Mouse (Mus musculus): Measurements from ENCODE around the gene Slc25a47. TPM values are rescaled to one million over a fixed set of nuclear protein-coding genes. Genes with fewer than 3 reads are reported as not detected.

Gene Slc25a47
- total RNA-seq, 2 experiments from 2014 or later = 9.1 to 11.9 TPM

DNA sequence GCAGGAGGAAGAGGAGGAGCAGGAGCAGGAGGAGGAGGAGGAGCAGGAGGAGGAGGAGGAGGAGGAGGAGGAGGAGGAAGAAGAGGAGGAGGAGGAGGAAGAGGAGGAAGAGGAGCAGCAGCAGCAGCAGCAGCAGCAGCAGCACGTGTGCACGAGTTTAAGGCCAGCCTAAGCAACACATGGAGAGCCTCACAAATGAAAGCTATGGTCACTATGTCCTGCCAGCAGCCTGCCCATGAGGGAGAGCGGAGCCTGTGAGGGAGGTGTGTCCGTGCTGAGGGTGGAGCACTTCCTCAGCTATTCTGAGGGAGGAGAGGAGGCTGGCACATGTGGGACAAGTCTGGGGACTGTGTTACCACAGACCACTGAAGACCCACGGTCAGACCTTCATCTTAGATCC is 37.3 kb downstream of the Slc25a47 start:
- Histone ChIP-seq H3K27ac (no peak overlapping the region), H3K4me3 (no peak overlapping the region)
- DNase-seq (ENCODE audit: extremely low spot score in 1 of 2, low spot score in 2 of 2) = no peak
- intact Hi-C loops (cut with DNase I) = no loop called here
- TF ChIP-seq CTCF (IDR thresholded peaks at IDR 0.05) = no peak

DNA sequence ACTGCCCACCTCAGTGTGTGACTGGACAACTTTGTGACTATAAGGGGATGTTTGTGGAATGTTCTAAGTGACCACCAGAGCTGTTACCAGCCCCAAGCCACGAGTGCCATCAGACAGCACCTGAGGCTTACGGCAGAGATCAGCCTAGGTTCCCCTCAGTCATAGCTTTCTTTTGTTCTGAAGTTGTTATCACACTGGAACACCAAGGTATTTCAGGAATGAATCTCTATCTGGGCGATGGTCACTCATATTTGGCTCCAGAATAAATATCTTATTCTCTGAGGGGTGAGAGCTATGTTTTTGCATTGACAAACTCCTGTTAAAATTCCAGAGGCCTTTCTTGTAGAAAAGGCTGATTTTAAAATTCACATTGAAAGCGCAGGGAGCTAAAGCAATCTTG is 43.3 kb downstream of the Slc25a47 start:
- TF ChIP-seq CTCF (IDR thresholded peaks at IDR 0.05) = no peak
- DNase-seq (ENCODE audit: extremely low spot score in 1 of 2, low spot score in 2 of 2) = no peak

DNA sequence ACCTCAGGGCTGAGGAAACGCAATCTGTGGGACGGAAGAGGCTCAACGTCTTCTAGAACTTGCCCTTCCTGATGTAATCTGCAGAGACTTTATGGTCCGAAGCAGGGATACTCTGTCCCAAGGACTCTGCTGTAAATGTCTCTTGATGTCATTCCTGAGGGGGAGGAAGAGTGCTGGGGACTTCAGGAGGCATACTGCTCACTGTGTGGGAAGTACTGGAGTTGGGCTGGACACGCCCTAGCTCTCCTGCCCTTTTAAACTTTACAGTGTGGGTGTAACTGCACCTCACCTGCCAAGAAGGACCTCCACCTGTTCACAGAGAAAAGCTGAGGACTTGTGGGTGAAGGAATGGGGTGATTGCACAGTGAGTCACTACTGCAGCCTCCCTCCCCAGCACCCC is 44.8 kb downstream of the Slc25a47 start:
- no peak for DNase-seq (ENCODE audit: extremely low spot score in 1 of 2, low spot score in 2 of 2)
- no peak overlapping the region for H3K4me3 ChIP-seq
- intact Hi-C loops (cut with DNase I) = no loop called here
- H3K27ac ChIP-seq = no peak overlapping the region
- TF ChIP-seq CTCF (IDR thresholded peaks at IDR 0.05) = no peak

More for the DNA sequence above, 43.3 kb downstream of the Slc25a47 start:
- no peak overlapping the region for H3K4me3 ChIP-seq
- intact Hi-C loops (cut with DNase I) = no loop called here
- H3K27ac ChIP-seq = no peak overlapping the region

GRCm38 (mm10) chr12:108881192-108881591 is 45.3 kb downstream of the Slc25a47 start:
- TF ChIP-seq CTCF (IDR thresholded peaks at IDR 0.05) = no peak
- intact Hi-C loops (cut with DNase I) = no loop called here
- Histone ChIP-seq H3K4me3 (no peak overlapping the region), H3K27ac (no peak overlapping the region)
- no peak for DNase-seq (ENCODE audit: extremely low spot score in 1 of 2, low spot score in 2 of 2)

GRCm38 (mm10) chr12:108882776-108883175 is 46.9 kb downstream of the Slc25a47 start:
- no peak for DNase-seq (ENCODE audit: extremely low spot score in 1 of 2, low spot score in 2 of 2)
- Histone ChIP-seq H3K27ac (no peak overlapping the region), H3K4me3 (no peak overlapping the region)
- TF ChIP-seq CTCF (IDR thresholded peaks at IDR 0.05) = no peak
- intact Hi-C loops (cut with DNase I) = no loop called here

DNA sequence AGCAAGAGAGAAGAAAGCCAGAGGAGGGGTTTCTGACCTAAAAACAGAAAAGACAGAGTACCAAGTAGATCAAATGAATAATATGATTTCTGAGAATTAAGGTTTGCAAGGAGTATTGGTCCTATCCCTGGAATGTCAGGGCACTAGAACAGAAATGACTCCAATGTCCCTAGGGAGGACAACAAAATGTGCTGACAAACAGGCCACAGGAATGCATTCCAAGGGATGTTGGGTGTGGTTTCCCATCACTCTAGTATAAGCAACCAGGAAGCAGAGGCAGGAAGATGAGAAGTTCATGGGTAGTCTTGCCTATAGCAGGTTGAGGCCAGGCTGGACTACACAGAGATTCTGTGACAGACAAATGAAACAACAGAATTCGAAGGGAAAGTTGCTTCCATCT is 50.1 kb downstream of the Slc25a47 start:
- intact Hi-C loops (cut with DNase I) = no loop called here
- no peak overlapping the region for H3K4me3 ChIP-seq
- no peak for DNase-seq (ENCODE audit: extremely low spot score in 1 of 2, low spot score in 2 of 2)
- H3K27ac ChIP-seq = no peak overlapping the region
- TF ChIP-seq CTCF (IDR thresholded peaks at IDR 0.05) = no peak

GRCm38 (mm10) chr12:108887077-108887476 is 51.2 kb downstream of the Slc25a47 start:
- TF ChIP-seq CTCF (IDR thresholded peaks at IDR 0.05) = no peak
- intact Hi-C loops (cut with DNase I) = no loop called here

DNA sequence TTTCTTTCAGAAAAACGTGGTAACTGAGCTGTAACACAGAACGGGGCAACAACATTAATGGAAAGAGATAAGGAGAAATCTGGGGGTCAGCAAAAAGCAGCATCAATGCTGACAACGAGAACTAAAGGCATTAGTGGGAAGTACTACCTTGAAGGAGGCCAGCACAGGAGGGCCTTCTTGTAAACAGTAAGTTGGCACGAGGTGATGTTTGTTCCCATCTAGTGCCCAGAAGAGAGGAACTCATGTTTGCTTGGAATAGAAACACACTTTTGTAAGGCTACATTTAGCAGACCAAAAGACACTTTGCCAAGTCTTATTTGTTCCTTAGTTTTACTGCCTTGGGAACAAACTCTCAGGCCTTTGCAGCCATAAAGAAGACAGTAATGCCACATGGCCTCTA is 52.8 kb downstream of the Slc25a47 start:
- Histone ChIP-seq H3K4me3 (no peak overlapping the region), H3K27ac (no peak overlapping the region)
- intact Hi-C loops (cut with DNase I) = no loop called here
- no peak for DNase-seq (ENCODE audit: extremely low spot score in 1 of 2, low spot score in 2 of 2)
- no peak for TF ChIP-seq CTCF (IDR thresholded peaks at IDR 0.05)

More at GRCm38 (mm10) chr12:108887077-108887476, 51.2 kb downstream of the Slc25a47 start:
- no peak overlapping the region for H3K4me3 ChIP-seq
- no peak for DNase-seq (ENCODE audit: extremely low spot score in 1 of 2, low spot score in 2 of 2)
- no peak overlapping the region for H3K27ac ChIP-seq

- intact Hi-C loops (cut with DNase I) = loop anchor here (5.0 kb wide), 2 partner anchors 81 to 101 kb away; partner anchors contain the start of gene Yy1
- DNase-seq (ENCODE audit: extremely low spot score in 1 of 2, low spot score in 2 of 2) = no peak
- TF ChIP-seq CTCF (IDR thresholded peaks at IDR 0.05) = no peak
- Histone ChIP-seq H3K4me3 (peak within 1 kb of the TSS; percentile 75), H3K27ac (peak within 1 kb of the TSS; percentile 83)
Measured at GRCm38 (mm10) chr12:108892989-108893714, 57.3 kb downstream of the Slc25a47 start, which contains the start of gene Wdr25. Wdr25 (plus strand) TSS chr12:108893631.

- Histone ChIP-seq H3K4me3 (peak within 1 kb of the TSS; percentile 75), H3K27ac (peak within 1 kb of the TSS; percentile 83)
- DNase-seq (ENCODE audit: extremely low spot score in 1 of 2, low spot score in 2 of 2) = peak; percentile 93 to 94
- intact Hi-C loops (cut with DNase I) = loop anchor here (5.0 kb wide), 2 partner anchors 82 to 102 kb away; partner anchors contain the start of gene Yy1
- TF ChIP-seq CTCF (IDR thresholded peaks at IDR 0.05) = no peak
Measured at GRCm38 (mm10) chr12:108893715-108894431, 58.0 kb downstream of the Slc25a47 start, which contains the start of gene Wars. Wars (minus strand) TSS chr12:108894174.

DNA sequence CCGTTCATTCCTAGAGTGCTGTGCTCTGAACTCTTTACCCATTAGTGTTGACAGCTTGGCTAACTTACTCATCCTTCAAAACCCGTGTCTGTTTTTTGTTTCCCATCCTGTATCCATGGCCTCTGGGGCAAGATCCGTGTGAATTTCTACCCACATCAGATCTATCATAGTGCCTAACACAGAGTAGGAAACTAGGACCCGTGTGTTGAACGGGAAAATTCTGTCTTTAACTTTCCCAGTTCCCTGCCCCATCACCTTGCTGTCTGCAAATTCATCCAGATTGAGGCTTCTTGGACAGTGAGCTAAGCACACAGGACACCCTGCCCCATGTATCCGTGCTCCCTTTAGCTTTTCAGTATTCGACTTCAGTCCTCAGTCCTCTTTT is 58.6 kb downstream of the Slc25a47 start:
- H3K27ac ChIP-seq = peak overlapping the region; percentile 83
- DNase-seq (ENCODE audit: extremely low spot score in 1 of 2, low spot score in 2 of 2) = no peak
- intact Hi-C loops (cut with DNase I) = loop anchor here (5.0 kb wide), 2 partner anchors 82 to 102 kb away; partner anchors contain the start of gene Yy1
- no peak for TF ChIP-seq CTCF (IDR thresholded peaks at IDR 0.05)
- H3K4me3 ChIP-seq = peak overlapping the region; percentile 75

DNA sequence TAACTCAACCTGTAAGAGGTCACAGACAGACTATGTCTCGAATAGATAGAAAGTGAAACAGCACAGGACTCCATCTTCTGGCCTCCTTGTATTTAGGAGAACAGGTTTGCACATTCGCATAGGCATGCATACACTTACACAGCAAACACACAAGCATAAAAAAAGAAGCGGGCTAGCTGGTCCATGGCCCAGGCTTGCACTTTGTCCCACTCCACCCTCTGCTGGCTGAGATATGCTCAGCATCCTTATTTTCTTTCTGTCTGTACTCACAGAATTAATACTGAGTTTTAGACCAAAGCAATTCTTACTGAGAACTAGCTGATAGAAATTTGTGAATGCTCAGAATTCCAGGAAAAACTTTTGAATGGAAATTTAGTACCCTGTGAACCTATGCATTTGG is 60.2 kb downstream of the Slc25a47 start:
- no peak overlapping the region for H3K27ac ChIP-seq
- intact Hi-C loops (cut with DNase I) = no loop called here
- TF ChIP-seq CTCF (IDR thresholded peaks at IDR 0.05) = peak; percentile 43
- no peak overlapping the region for H3K4me3 ChIP-seq
- DNase-seq (ENCODE audit: extremely low spot score in 1 of 2, low spot score in 2 of 2) = no peak
